Mouse (Mus musculus) adrenal gland (tissue): ENCODE data around the gene Rnf121.

Experiments
- intact Hi-C: fragments of 180-260 bp; cut with DNase I; formaldehyde crosslinking; loops from one replicate; pipeline ENCODE4 v1.15.1; 2025

The Rnf121 gene

DNA sequence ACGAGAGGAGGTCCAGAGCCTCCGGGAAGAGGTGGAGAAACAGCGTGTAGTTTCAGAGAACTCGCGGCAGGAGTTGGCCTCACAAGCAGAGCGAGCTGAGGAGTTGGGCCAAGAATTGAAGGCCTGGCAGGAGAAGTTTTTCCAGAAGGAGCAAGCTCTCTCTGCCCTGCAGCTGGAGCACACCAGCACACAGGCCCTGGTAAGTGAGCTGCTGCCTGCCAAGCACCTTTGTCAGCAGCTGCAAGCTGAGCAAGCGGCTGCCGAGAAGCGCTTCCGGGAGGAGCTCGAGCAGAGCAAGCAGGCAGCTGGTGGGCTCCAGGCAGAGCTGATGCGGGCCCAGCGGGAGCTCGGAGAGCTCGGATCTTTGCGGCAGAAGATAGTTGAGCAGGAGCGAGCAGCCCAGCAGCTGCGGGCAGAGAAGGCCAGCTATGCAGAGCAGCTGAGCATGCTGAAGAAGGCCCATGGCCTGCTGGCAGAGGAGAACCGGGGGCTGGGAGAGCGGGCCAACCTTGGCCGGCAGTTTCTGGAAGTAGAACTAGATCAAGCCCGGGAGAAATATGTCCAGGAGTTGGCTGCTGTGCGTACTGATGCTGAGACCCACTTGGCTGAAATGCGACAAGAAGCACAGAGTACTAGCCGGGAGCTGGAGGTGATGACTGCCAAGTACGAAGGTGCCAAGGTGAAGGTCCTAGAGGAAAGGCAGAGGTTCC, 64.2 kb downstream of the Rnf121 start:
- intact Hi-C loops = no loop called here

DNA sequence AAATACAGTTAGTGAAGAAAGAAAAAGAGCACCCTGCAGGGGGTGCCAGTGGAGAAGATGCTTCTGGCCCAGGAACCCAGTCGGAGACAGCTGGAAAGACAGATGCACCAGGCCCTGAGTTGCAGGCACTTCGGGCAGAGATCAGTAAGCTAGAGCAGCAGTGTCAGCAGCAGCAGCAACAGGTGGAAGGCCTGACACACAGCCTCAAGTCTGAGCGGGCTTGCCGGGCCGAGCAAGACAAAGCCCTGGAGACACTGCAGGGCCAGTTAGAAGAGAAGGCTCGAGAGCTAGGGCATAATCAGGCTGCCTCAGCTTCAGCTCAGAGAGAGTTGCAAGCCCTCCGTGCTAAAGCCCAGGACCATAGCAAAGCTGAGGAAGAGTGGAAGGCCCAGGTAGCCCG, 65.0 kb downstream of the Rnf121 start:
- intact Hi-C loops = no loop called here

GRCm38 (mm10) chr7:101999461-102000151, 65.7 kb downstream of the Rnf121 start:
- intact Hi-C loops = loop anchor here (2.0 to 5.0 kb wide), 2 partner anchors 35 to 78 kb away; no protein-coding TSS in a partner anchor

GRCm38 (mm10) chr7:101998194-101998927, 66.9 kb downstream of the Rnf121 start:
- intact Hi-C loops = loop anchor here (2.0 to 5.0 kb wide), 2 partner anchors 36 to 79 kb away; no protein-coding TSS in a partner anchor

DNA sequence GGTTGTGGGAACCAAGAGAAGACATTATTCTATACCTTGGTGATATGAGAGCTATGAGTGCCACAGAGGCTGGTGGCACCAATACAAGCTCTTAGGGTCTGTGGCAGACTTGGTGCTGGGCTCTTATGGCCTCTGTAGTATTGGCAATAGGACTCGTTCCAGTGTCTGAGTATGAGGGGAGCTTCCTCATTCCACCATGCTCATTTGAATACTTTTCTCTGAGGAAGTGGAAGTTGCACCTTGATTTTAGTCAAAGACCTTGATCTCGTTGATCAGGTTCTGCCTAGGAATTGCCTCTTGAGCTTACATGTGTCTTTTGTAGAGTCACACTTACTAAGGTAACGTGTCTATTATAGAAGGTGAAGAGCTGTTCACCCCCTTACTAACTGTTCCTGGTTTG, 71.0 kb downstream of the Rnf121 start:
- intact Hi-C loops = loop anchor here (5.0 kb wide), 1 partner anchor 63 kb away; no protein-coding TSS in a partner anchor

DNA sequence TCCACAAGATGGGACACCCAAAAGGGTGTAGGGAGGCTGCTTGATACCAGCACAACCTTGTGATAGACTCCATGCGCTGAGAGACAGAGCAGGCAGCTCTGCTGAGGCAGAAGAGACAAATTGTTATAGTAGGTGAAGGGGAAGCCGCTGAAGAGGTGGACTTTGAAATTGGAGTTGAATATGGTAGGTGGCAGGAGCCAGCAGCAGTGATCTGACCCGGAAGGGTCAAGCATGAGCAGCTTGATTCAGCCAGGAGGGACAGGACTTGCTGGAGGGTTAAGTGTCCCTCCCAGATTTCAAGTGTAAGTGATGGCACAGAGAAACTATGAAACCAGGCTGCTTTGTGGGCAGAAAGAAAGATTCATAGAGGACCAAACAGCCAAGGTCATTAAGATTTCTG, 80.2 kb downstream of the Rnf121 start:
- intact Hi-C loops = no loop called here

DNA sequence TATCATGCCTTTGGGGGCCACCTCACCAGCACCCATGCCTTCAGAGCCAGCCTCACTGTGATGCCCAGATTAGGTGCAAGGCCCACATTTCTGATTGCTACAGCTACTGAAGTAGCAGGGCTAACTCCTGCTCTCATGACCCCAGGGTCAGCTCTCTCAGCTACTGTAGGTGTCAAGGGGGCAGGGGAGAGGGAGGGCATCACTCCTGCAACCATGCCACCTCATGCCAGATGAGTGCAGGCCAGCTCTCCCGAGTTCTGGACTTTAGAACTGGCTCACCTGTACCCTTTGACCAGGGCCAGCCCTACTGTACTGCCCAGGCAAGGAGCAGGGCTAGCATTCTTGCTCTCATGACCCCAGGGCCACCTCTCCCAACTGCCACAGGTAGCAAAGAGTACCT, 82.5 kb downstream of the Rnf121 start:
- intact Hi-C loops = no loop called here

DNA sequence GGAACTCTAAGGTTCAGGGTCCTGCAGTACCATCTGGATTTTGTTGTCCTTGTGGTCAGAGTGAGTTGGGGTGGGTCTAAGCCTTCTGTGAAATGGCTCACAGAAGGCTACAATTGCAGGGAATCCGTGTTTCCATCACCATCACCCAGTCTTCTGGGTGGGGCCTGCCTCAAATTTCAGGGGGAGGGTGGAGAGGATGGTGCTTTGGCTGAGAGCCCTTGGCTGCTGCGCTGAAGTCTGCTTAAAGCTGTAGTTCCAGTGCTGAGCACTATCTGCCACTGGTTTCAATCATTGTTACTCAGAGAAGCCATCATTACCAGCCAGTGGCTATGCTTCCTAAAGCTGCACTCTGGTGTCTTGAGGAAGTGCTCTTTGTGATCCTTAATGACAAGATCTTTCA, 90.8 kb downstream of the Rnf121 start:
- intact Hi-C loops = loop anchor here (5.0 kb wide), 1 partner anchor 42 kb away; the partner anchor contains the start of genes Lrrc51 and Numa1

DNA sequence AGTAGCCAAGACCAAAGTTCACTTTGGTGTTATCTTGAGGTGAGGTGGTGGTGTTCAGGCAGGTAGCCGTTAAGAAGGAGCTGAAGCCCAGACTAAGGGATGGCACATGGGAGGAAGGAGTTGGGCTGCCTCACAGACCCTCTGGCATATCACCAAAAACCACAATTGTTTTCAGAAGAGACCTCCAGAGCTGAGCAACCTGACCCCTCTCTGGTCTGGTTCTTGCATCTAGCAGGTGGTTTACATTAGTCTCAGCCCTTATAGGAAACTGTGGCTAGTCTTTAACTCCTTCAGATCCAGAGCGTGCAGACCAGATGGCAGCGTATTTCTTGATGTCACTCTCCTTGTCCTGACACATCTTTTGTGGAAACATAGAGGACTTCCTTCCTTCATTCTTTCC, 91.5 kb downstream of the Rnf121 start:
- intact Hi-C loops = loop anchor here (5.0 kb wide), 1 partner anchor 41 kb away; the partner anchor contains the start of genes Lrrc51 and Numa1

DNA sequence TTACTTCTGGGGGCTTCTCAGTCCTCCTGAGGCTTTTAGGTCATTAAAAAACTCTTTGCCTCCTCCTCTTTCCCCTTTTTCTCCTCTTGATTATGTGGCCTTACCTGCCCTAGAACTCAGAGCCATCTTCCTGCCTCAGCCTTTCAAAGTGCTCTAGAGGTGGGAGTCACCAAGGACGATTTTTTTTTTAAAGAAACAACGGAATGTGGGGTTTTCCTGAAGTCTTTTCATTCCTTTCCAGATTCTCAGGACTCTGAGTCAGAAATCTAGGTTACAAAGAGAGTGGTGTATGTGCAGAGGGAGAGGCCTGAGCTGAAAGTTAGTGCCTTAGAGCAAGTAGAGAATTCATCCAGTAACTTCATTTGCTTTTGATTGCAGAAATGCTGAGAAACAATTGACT, 93.5 kb downstream of the Rnf121 start:
- intact Hi-C loops = loop anchor here (5.0 kb wide), 1 partner anchor 39 kb away; the partner anchor contains the start of genes Lrrc51 and Numa1

GRCm38 (mm10) chr7:101970821-101971461, 94.3 kb downstream of the Rnf121 start:
- intact Hi-C loops = loop anchor here (5.0 kb wide), 1 partner anchor 39 kb away; the partner anchor contains the start of genes Lrrc51 and Numa1

GRCm38 (mm10) chr7:101970429-101970775, 94.9 kb downstream of the Rnf121 start:
- intact Hi-C loops = loop anchor here (5.0 kb wide), 1 partner anchor 38 kb away; the partner anchor contains the start of genes Lrrc51 and Numa1

- intact Hi-C loops = loop anchor here (5.0 kb wide), 1 partner anchor 38 kb away; the partner anchor contains the start of genes Lrrc51 and Numa1
Measured at GRCm38 (mm10) chr7:101969694-101970428, 95.4 kb downstream of the Rnf121 start.
